Mouse (Mus musculus): ENCODE data around the gene Slc15a5. TPM values are rescaled to one million over a fixed set of nuclear protein-coding genes. Genes with fewer than 3 reads are reported as not detected.

The Slc15a5 gene
- total RNA-seq, 2 experiments from 2014 or later, result 0.64 to 8.9 TPM

DNA sequence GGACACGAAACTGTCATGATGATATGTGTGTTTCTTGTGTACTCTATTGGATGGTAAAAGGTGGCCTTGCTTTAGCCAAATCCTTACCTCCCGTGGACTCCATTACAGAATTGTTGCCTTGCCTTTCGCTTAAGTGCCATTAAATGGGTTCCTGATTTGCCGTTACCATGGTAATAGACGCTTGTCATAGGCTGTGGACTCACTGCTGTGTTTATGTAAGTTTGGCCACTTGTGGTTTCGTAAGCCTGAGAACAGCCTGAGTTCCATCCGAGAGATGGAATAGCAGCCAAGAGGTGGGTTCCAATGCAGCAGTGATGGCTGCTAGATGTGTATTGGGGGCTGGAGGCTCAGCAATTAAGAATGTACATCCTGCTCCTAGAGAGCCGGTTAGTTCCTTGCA lies 99.3 kb downstream of the Slc15a5 start:
- DNase-seq, result no peak
- intact Hi-C loops (cut with DNase I), result no loop called here

DNA sequence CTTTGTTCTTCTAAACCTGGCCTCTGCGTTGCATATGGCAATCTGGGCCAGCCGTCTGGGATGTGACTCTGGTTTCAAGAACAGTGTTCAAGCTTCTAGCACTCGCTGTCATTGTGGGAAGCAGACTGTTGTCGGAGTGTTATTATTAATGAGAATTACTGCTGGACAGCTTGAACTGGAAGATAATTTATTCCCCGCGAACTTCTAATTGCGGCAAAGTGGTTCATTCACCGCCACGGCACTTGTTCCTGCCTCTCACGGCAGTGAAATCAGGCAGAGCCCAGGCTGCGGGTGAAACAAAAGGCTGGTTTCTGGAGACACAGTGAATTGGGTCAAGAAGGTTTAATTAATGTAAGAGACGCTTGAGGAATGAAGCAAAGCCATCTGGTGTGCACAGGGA lies 99.9 kb downstream of the Slc15a5 start:
- intact Hi-C loops (cut with DNase I), result no loop called here
- no peak for DNase-seq

DNA sequence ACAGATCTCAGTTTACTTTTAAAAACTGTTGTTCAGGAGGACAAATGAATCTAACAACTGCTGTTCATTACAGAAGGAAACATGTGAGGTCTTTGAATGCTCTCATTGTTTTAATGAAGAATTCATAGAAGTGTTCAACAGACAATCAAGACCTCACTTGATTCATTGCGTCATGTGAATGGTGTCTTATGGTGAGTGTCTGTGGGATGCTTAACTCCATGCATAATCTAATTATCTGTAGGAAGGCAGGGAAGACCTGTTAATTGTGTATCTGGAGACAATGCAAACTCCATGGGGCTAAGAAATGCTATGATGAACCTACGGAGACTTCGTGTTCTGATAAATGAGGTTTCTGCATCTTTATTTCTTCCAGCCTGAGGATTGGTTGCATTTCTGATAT lies 103.7 kb downstream of the Slc15a5 start:
- no peak for DNase-seq

DNA sequence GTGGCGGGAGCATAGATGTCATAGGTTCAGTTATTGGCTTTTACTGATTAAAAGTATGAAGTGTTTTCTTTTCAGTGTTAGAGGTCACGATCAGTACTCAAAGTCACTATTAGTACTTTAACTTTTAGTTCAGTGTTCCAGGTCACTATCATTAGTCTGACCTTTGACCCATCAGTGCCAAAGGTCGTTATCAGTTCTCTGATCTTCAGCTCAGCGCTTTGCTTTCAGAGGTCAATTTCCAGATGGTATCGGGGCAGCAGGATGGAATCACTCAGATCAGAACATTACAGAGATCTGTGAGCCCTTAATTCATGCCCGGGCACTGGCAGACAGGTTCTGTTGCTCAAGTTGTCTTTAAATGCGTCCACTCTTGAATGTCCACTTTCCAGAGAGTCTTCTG lies 116.0 kb downstream of the Slc15a5 start:
- DNase-seq, result no peak
- intact Hi-C loops (cut with DNase I), result no loop called here

More for the DNA sequence above, 103.7 kb downstream of the Slc15a5 start:
- intact Hi-C loops (cut with DNase I), result no loop called here

GRCm38 (mm10) chr6:137962836-137963235 lies 116.9 kb downstream of the Slc15a5 start:
- intact Hi-C loops (cut with DNase I), result no loop called here
- no peak for DNase-seq

DNA sequence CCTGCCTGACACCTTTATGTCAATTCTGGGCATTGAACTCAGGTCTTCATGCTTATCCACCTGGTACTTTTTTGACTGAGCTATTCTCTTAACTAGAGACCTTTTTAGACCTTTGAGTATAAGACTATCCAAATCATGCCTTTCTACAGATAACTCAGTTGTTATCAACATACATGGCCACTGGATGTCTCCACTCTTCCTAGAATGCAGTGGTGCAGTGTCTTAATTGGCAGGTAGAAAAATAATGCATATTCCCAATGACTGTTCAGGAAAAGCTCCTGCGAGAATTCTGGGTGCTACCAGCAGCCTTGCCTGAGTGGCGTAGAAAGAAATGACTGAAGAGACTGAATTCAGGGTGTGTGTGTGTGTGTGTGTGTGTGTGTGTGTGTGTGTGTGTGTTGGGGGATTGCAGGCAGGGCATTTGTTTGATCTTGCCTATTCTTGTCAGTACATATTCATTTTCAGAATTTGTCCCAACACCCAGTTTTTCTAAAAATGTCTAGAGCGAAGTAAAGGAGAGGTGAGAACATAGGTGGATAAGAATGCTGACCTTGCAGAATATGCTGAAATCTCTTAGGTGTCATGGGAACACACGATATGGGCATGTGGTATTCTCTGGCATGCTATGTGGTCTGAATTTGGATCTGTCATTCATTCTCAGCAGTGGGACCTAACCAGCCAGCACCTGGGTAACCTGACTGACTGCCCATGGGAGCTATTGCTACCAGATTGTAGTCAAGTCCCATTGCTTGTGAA lies 119.5 kb downstream of the Slc15a5 start:
- intact Hi-C loops (cut with DNase I), result no loop called here
- no peak for DNase-seq

DNA sequence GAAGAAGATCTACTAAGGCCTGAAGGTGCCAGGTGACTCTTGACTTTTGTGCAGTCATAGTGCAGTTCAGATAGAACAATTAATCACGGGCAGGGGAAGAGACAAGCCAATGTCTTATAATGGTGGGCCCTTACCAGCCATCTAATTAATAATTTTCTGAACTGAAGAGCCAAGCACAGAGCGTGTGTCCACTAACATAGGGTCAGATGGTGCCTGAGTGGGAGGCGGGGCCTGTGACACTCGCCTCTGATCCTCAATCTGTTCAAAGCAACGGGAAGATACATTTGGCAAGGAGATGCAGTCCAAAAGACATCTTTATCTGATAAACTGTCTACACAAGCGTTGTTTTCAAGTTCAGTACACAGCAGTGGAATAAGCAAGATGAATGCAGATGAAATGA lies 122.1 kb downstream of the Slc15a5 start:
- no peak for DNase-seq
- intact Hi-C loops (cut with DNase I), result no loop called here

DNA sequence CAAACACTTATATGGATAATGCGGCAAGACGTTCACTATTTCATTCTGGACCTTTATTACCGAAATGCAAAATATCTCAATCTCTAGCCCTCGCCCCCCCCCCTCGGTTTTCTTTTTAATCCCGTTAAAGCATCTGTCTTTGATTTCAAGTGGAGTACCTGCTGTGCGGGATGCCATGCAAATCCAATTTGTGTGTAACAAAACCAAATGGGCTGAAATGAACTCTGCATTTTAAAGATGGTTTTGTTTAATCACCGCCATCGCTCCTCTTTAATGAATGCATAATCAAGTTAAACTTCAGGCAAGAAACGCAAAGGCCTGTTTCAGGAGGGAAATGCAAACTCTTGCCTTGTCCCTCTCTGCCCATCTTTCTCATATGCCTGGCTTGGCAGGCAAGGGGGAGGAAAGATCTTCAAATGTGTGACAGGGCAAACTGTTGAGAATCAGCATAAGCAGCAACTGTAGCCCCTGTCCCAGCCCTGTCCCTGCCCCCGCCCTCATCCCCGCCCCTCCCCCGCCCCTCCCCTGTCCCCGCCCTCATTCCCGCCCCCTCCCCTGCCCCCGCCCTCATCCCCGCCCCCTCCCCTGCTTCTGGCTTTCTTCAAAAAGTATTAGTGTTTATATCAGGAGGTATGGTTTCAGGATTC lies 122.8 kb downstream of the Slc15a5 start:
- intact Hi-C loops (cut with DNase I), result no loop called here
- no peak for DNase-seq

GRCm38 (mm10) chr6:137946520-137946919 lies 133.2 kb downstream of the Slc15a5 start:
- DNase-seq, result no peak
- intact Hi-C loops (cut with DNase I), result no loop called here

DNA sequence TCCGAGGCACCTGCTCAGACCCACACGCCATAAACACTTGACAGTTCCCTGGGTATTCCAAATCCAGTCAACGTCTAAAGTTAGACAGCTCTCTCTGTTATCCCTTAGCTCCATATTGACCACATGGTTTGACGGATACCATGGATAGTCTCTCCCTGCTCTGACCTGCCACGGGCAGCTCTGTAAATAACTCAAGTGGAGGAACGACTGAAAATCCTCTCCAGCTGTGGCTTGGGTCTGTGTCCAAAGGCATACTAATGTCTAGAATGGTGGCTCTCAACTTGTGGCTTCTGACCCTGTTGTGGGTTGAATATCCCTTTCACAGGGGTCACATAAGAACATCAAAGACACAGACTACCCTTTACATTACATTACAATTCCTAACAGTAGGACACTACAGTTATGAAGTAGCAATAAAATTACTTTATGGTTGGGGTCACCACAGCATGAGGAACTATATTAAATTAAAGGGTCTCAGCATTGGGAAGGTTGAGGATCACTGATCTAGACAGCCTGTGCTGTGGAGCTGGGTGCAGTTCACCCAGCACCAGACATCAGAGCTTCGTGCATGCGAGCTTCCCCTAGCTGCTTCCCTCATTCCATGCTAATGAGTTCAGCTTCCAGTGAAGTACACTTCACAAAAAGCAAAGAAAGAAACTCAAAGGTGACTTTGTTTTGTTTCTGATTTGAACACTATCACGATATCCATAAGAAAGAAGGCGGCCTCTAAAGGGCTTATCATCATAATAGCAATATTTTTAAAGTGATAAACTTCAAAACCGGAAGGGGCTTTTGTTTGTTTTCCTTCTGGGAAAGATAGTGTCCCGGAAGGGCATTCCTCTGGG lies 139.1 kb downstream of the Slc15a5 start:
- intact Hi-C loops (cut with DNase I), result no loop called here
- DNase-seq, result no peak

DNA sequence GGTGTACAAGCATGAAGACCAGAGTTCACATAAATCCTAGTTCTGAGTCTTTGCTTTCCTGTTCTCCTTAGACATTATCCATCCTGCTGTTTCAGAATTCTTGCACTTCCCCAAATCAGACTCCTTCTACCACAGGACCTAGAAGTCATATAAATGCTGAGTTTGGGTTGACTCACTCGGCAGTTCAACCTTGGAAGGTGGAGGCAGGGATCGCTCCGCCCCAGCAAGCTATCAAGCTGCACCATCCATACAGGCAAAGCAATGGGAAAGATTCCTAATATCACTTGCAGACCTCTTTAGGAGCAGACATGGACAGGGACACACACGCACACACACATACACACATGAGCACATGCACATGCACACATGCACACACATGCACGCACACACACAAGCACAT lies 142.2 kb downstream of the Slc15a5 start:
- DNase-seq, result no peak
- intact Hi-C loops (cut with DNase I), result no loop called here

DNA sequence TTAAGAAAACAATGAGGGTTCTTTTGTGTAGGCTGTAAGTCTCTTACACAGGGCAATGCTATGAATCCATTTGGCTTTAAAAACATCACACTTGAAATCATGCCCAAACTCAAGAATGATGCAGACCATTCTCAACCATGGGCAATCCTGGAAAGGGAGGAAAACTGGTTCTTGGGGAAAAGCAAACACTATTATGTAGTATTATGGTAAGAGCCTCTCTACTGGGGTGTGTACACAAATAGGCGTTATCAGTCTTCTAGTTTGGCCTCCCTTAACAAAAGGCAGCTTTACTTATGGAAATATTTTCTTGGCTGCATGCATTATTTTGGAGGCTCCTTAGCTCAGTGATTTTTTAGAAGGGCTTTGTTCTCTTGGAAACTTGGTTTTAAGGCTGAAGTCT lies 143.4 kb downstream of the Slc15a5 start:
- no peak for DNase-seq
- intact Hi-C loops (cut with DNase I), result no loop called here

DNA sequence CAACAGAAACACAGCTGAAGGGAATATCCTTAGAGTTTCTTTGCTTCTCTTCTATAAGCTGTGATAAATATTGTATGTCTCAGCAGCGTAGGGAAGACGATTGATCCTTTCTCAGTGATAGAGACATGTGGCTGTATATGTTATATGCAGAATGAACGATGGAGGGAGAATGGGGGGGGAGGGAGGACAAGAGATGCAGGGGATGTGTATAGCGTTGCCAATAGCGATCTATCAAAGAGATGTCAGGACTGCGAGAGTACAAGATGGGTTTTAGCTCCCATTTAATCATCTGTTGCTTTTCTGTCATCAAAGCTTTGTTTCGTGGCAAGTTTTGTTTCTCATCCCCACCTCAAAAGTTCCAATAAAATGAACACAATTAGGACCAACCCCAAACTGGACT lies 143.9 kb downstream of the Slc15a5 start:
- intact Hi-C loops (cut with DNase I), result no loop called here
- no peak for DNase-seq

GRCm38 (mm10) chr6:137935341-137935740 lies 144.4 kb downstream of the Slc15a5 start:
- DNase-seq, result no peak
- intact Hi-C loops (cut with DNase I), result no loop called here

GRCm38 (mm10) chr6:137934545-137935298 lies 145.0 kb downstream of the Slc15a5 start:
- intact Hi-C loops (cut with DNase I), result no loop called here
- DNase-seq, result no peak

Other genes with a start within 250 kb of the Slc15a5 start
- 10 to 100 TPM; 16.4 to 46.5 TPM for gene Mgst1, start 60.4 kb upstream of the Slc15a5 start, total RNA-seq (2021)

Measured in gastrocnemius, postnatal 36 days (tissue).